ENCODE assay signal across 32 mouse cellular contexts in genomic region chr4:43851265-43851664, GRCm38 (mm10). TPM values are rescaled to one million over a fixed set of nuclear protein-coding genes. Genes with fewer than 3 reads are reported as not detected.
"Had no signal": no experiment of that assay in that cellular context is flagged by ENCODE, and none has a peak within 500 bp of the region (broad histone marks: within the 10 kb centered on the region; RNA-seq: fewer than 3 reads in every experiment).

Gene Olfr155, plus strand, starts transcription at chr4:43851565.

- H3K9me3 ChIP-seq: embryonic facial prominence, embryonic 10.5 days; embryonic facial prominence, embryonic 12.5 days; embryonic facial prominence, embryonic 13.5 days; embryonic facial prominence, embryonic 15.5 days; forebrain, embryonic 10.5 days; forebrain, embryonic 12.5 days; forebrain, embryonic 13.5 days; heart, embryonic 10.5 days had no signal

- ATAC-seq: forebrain, embryonic 13.5 days; forebrain, embryonic 14.5 days; forebrain, embryonic 16.5 days; forebrain, postnatal 0 days had no signal

- H3K4me1 ChIP-seq: embryonic facial prominence, embryonic 10.5 days; embryonic facial prominence, embryonic 12.5 days; embryonic facial prominence, embryonic 15.5 days; forebrain, embryonic 10.5 days; forebrain, embryonic 12.5 days; forebrain, embryonic 13.5 days had no signal

- H3K9ac ChIP-seq: embryonic facial prominence, embryonic 12.5 days; embryonic facial prominence, embryonic 13.5 days; embryonic facial prominence, embryonic 15.5 days; forebrain, embryonic 12.5 days; forebrain, embryonic 13.5 days; forebrain, postnatal 0 days had no signal

- H3K4me3 ChIP-seq: embryonic facial prominence, embryonic 10.5 days; embryonic facial prominence, embryonic 12.5 days; embryonic facial prominence, embryonic 13.5 days; embryonic facial prominence, embryonic 15.5 days; erythroblast, embryonic 14.5 days; forebrain, embryonic 10.5 days; forebrain, embryonic 12.5 days; forebrain, embryonic 13.5 days; gastrocnemius, adult 2 months; heart, adult 2 months; heart, embryonic 10.5 days had no signal

- DNase-seq: cerebellum, adult 8-10 months; cerebellum, adult 9-10 months; cerebellum, adult 9-11 months; cerebellum, postnatal 10 days; cerebellum, postnatal 14 days; cerebellum, postnatal 25 days; cerebellum, postnatal 36 days; embryo, embryonic 11 days; forebrain, postnatal 0 days; gastrocnemius, adult 2 months; gastrocnemius, postnatal 10 days; gastrocnemius, postnatal 14 days; gastrocnemius, postnatal 25 days; gastrocnemius, postnatal 36 days; heart, adult 18-20 months; heart, adult 2 months had no signal

- H3K4me2 ChIP-seq: embryonic facial prominence, embryonic 12.5 days; embryonic facial prominence, embryonic 13.5 days; embryonic facial prominence, embryonic 15.5 days; forebrain, embryonic 12.5 days; forebrain, embryonic 13.5 days had no signal

- H3K27me3 ChIP-seq: embryonic facial prominence, embryonic 12.5 days; embryonic facial prominence, embryonic 13.5 days; embryonic facial prominence, embryonic 15.5 days; forebrain, embryonic 12.5 days; forebrain, embryonic 13.5 days had no signal

- H3K27ac ChIP-seq: embryonic facial prominence, embryonic 10.5 days; embryonic facial prominence, embryonic 12.5 days; embryonic facial prominence, embryonic 13.5 days; embryonic facial prominence, embryonic 15.5 days; forebrain, embryonic 10.5 days; forebrain, embryonic 12.5 days; forebrain, embryonic 13.5 days; gastrocnemius, adult 2 months; heart, adult 2 months; heart, embryonic 10.5 days had no signal

- H3K36me3 ChIP-seq: embryonic facial prominence, embryonic 10.5 days; embryonic facial prominence, embryonic 12.5 days; embryonic facial prominence, embryonic 13.5 days; embryonic facial prominence, embryonic 15.5 days; forebrain, embryonic 10.5 days; forebrain, embryonic 12.5 days; heart, embryonic 10.5 days had no signal

RNA-seq across cellular contexts. Expression of gene Olfr155, which starts in this region (rescaled TPM):
- polyA plus RNA-seq: cortical plate, adult 2 months; embryonic facial prominence, embryonic 10.5 days; embryonic facial prominence, embryonic 11.5 days; embryonic facial prominence, embryonic 13.5 days; embryonic facial prominence, embryonic 14.5 days; erythroblast, embryonic 14.5 days; forebrain, embryonic 10.5 days; forebrain, embryonic 12.5 days; forebrain, embryonic 13.5 days; forebrain, embryonic 14.5 days; forebrain, embryonic 16.5 days; forebrain, postnatal 0 days; frontal cortex, adult 2 months; gonadal fat pad, adult 2 months; heart, adult 2 months; heart, embryonic 10.5 days had no signal
